Mouse (Mus musculus): ENCODE data around the gene D430042O09Rik. TPM values are rescaled to one million over a fixed set of nuclear protein-coding genes. Genes with fewer than 3 reads are reported as not detected.
A peak's percentile ranks its signal among the peaks of the same experiment; 100 is the strongest.

Gene D430042O09Rik
- polyA plus RNA-seq, 1 experiment from 2014 or later = 6.2 TPM

DNA sequence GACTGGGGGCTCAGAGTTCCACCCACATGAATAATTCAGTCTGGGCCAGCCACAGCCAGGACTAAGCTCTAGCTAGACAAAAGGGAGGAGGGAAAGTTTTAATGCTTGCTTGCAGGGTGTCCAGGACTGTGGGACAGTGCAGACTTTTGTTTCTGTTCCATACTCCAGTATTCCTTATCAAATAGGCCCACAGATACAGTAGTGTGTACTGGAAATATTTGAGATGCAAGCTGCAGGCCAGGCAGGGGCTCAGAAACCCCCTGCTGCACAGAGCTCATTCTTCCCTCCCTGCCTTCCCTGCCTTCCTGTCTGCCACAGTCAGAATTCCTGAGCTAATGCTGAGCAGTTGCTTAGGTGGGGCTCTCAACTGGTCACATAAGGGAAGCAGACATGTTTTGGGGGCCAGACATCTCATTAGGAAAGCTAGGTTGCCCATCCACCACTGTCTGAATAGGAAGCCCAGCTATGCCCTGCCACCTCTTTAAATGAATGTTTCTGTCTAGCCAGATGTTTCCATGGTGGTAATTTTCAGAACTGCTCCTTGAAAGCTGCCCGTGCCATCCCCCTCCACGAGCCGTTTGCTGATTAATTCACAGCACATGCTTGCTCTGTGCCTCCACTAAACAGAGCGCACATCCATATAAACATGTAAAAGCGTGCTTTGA is 130.5 kb downstream of the D430042O09Rik start:
- no peak overlapping the region for H3K4me2 ChIP-seq
- H3K9ac ChIP-seq = no peak overlapping the region
- no peak for ATAC-seq (replicated peaks; ENCODE audit: insufficient number of reproducible peaks, insufficient read depth, low FRiP score, low read depth)
- peak overlapping the region; percentile 48 for H3K27ac ChIP-seq
- H3K9me3 ChIP-seq (replicated peaks) = no peaks in the 10 kb centered on the region
- no peak overlapping the region for H3K4me3 ChIP-seq
- peaks cover 28% of the 10 kb centered on the region for H3K4me1 ChIP-seq (replicated peaks)
- H3K27me3 ChIP-seq = no peaks in the 10 kb centered on the region
- H3K36me3 ChIP-seq = no peaks in the 10 kb centered on the region
- WGBS = 54% methylated on average over 5 of the region's 5 CpGs

GRCm38 (mm10) chr7:125845611-125846010 is 137.9 kb downstream of the D430042O09Rik start:
- Histone ChIP-seq H3K36me3 (peaks cover 6% of the 10 kb centered on the region; the same call in 1 of the 2 replicates), H3K27me3 (no peaks in the 10 kb centered on the region), H3K9ac (no peak overlapping the region), H3K9me3 (replicated peaks) (no peaks in the 10 kb centered on the region), H3K27ac (no peak overlapping the region), H3K4me3 (no peak overlapping the region), H3K4me2 (no peak overlapping the region), H3K4me1 (replicated peaks) (peaks cover 31% of the 10 kb centered on the region)
- WGBS = 31% methylated on average over 1 of the region's 1 CpGs
- ATAC-seq (replicated peaks; ENCODE audit: insufficient number of reproducible peaks, insufficient read depth, low FRiP score, low read depth) = no peak

GRCm38 (mm10) chr7:125846866-125847527 is 139.3 kb downstream of the D430042O09Rik start:
- peaks cover 14% of the 10 kb centered on the region; the same call in 1 of the 2 replicates for H3K36me3 ChIP-seq
- WGBS = 41% methylated on average over 8 of the region's 8 CpGs
- no peak overlapping the region for H3K4me2 ChIP-seq
- peak overlapping the region; percentile 65 for H3K27ac ChIP-seq
- H3K9ac ChIP-seq = no peak overlapping the region; the same call in 1 of the 2 replicates
- no peak overlapping the region for H3K4me3 ChIP-seq
- H3K9me3 ChIP-seq (replicated peaks) = no peaks in the 10 kb centered on the region
- ATAC-seq (replicated peaks; ENCODE audit: insufficient number of reproducible peaks, insufficient read depth, low FRiP score, low read depth) = peak; percentile 81
- H3K4me1 ChIP-seq (replicated peaks) = peaks cover 33% of the 10 kb centered on the region
- H3K27me3 ChIP-seq = no peaks in the 10 kb centered on the region

- no peak overlapping the region; the same call in 1 of the 2 replicates for H3K9ac ChIP-seq
- peaks cover 14% of the 10 kb centered on the region; the same call in 1 of the 2 replicates for H3K36me3 ChIP-seq
- peaks cover 35% of the 10 kb centered on the region for H3K4me1 ChIP-seq (replicated peaks)
- ATAC-seq (replicated peaks; ENCODE audit: insufficient number of reproducible peaks, insufficient read depth, low FRiP score, low read depth) = no peak
- no peaks in the 10 kb centered on the region for H3K9me3 ChIP-seq (replicated peaks)
- no peak overlapping the region for H3K4me2 ChIP-seq
- H3K27me3 ChIP-seq = no peaks in the 10 kb centered on the region
- peak overlapping the region; percentile 65 for H3K27ac ChIP-seq
- 69% methylated on average over 2 of the region's 2 CpGs for WGBS
- no peak overlapping the region for H3K4me3 ChIP-seq
Observed at GRCm38 (mm10) chr7:125847528-125847866, 139.8 kb downstream of the D430042O09Rik start.

DNA sequence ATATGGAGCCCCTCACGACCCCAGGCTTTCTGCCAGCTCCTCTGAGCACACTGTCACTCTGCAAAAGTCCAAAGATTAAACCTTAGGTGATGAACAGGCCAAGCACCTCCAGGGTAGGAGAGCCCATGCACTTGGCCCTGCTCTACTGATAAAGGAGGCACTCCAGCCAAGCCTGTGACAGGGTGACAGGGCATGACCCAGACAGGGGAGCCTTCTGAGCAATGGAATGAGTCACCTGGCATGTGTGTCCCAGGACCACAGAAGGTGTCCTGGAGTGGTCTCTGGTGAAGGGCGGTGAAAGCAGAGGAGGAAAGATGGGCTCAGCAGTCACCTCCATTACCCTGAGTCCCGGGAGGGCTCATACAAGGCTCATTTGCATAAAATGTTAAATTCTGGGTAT is 151.9 kb downstream of the D430042O09Rik start:
- Histone ChIP-seq H3K4me3 (no peak overlapping the region), H3K4me1 (replicated peaks) (peaks cover 30% of the 10 kb centered on the region), H3K27ac (peak overlapping the region; percentile 46), H3K9ac (no peak overlapping the region), H3K36me3 (0 out of 2 replicates have a peak, but pooled peaks cover 2% of the 10 kb centered on the region), H3K4me2 (no peak overlapping the region), H3K27me3 (no peaks in the 10 kb centered on the region), H3K9me3 (replicated peaks) (no peaks in the 10 kb centered on the region)
- WGBS = 47% methylated on average over 3 of the region's 3 CpGs
- peak; percentile 30; the same call in 1 of the 2 replicates for ATAC-seq (replicated peaks; ENCODE audit: insufficient number of reproducible peaks, insufficient read depth, low FRiP score, low read depth)

DNA sequence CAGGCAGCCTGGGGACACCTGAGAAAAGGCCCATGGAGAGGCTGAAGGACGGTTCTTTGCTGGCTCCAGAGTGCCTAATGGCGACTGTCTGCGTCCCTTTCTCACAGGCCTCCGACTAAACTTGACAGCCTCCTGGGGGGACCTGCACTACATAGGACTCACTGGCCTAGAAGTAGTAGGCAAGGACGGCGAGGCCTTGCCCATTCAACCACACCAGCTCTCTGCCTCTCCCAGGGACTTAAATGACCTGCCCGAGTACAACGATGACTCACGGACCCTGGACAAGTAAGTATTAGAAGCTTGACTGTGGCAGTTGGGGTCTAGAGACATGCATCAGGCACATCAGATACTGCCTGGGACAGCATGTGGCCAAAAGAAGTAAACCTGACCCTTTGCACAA is 152.7 kb downstream of the D430042O09Rik start:
- Histone ChIP-seq H3K4me1 (replicated peaks) (peaks cover 30% of the 10 kb centered on the region), H3K36me3 (0 out of 2 replicates have a peak, but pooled peaks cover 2% of the 10 kb centered on the region), H3K4me3 (no peak overlapping the region), H3K9ac (no peak overlapping the region), H3K9me3 (replicated peaks) (no peaks in the 10 kb centered on the region), H3K27ac (peak overlapping the region; percentile 46), H3K4me2 (no peak overlapping the region), H3K27me3 (no peaks in the 10 kb centered on the region)
- no peak for ATAC-seq (replicated peaks; ENCODE audit: insufficient number of reproducible peaks, insufficient read depth, low FRiP score, low read depth)
- WGBS = 71% methylated on average over 9 of the region's 9 CpGs

GRCm38 (mm10) chr7:125864026-125864425 is 156.3 kb downstream of the D430042O09Rik start:
- H3K27me3 ChIP-seq = no peaks in the 10 kb centered on the region
- H3K4me3 ChIP-seq = no peak overlapping the region
- no peaks in the 10 kb centered on the region for H3K9me3 ChIP-seq (replicated peaks)
- 75% methylated on average over 1 of the region's 1 CpGs for WGBS
- 0 out of 2 replicates have a peak, but pooled peaks cover 3% of the 10 kb centered on the region for H3K36me3 ChIP-seq
- no peak overlapping the region for H3K27ac ChIP-seq
- no peak overlapping the region for H3K4me2 ChIP-seq
- no peak overlapping the region for H3K9ac ChIP-seq
- peaks cover 26% of the 10 kb centered on the region for H3K4me1 ChIP-seq (replicated peaks)
- ATAC-seq (replicated peaks; ENCODE audit: insufficient number of reproducible peaks, insufficient read depth, low FRiP score, low read depth) = no peak

GRCm38 (mm10) chr7:125865234-125865633 is 157.5 kb downstream of the D430042O09Rik start:
- WGBS = 65% methylated on average over 11 of the region's 11 CpGs
- Histone ChIP-seq H3K36me3 (0 out of 2 replicates have a peak, but pooled peaks cover 3% of the 10 kb centered on the region), H3K27me3 (no peaks in the 10 kb centered on the region), H3K27ac (no peak overlapping the region), H3K9ac (no peak overlapping the region), H3K9me3 (replicated peaks) (no peaks in the 10 kb centered on the region), H3K4me2 (no peak overlapping the region), H3K4me1 (replicated peaks) (peaks cover 14% of the 10 kb centered on the region), H3K4me3 (no peak overlapping the region)
- ATAC-seq (replicated peaks; ENCODE audit: insufficient number of reproducible peaks, insufficient read depth, low FRiP score, low read depth) = no peak

GRCm38 (mm10) chr7:125868570-125868969 is 160.9 kb downstream of the D430042O09Rik start:
- no peaks in the 10 kb centered on the region for H3K27me3 ChIP-seq
- no peak overlapping the region for H3K27ac ChIP-seq
- H3K36me3 ChIP-seq = 0 out of 2 replicates have a peak, but pooled peaks cover 3% of the 10 kb centered on the region
- no peak for ATAC-seq (replicated peaks; ENCODE audit: insufficient number of reproducible peaks, insufficient read depth, low FRiP score, low read depth)
- H3K9ac ChIP-seq = no peak overlapping the region
- no peaks in the 10 kb centered on the region for H3K9me3 ChIP-seq (replicated peaks)
- H3K4me1 ChIP-seq (replicated peaks) = peaks cover 15% of the 10 kb centered on the region
- 90% methylated on average over 3 of the region's 3 CpGs for WGBS
- H3K4me2 ChIP-seq = no peak overlapping the region
- no peak overlapping the region for H3K4me3 ChIP-seq

DNA sequence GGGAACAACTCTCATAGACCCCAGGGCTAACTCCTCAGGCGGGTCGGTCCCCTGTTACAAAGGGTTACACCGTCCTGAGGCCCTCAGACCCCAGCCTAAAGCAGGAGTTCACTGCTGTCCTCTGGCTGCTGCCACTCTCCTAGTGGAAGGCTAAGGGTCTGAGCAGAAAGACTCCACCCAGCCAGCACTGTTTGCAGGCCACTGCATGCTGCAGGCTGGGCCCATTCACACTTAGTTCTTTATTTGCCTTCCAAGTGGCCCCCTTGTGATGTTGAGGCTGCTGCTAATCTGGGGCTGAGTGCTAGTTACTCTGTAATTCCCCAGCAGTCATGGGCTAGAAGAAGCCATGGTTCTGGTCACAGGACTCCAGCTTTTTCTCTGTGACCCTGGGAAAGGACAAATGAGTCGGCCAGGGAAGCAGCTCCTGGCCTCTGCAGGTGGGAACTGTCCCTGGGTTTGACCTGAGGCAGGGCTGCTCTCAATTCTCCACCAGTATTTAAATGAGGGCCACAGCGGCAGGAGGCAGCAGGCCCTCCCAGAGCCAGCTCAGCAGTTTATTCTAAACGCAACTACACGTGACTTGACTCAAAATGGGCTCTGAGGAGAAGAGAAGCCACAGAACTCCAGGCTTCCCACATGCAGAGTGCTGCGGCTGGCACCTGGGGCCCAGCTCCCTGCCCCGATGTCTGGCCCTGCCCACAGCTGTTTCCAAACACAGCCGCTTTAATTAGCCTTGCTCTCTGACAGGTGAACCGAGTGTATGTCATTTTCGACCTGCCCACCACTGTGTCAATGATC is 163.9 kb downstream of the D430042O09Rik start:
- no peaks in the 10 kb centered on the region for H3K9me3 ChIP-seq (replicated peaks)
- no peak for ATAC-seq (replicated peaks; ENCODE audit: insufficient number of reproducible peaks, insufficient read depth, low FRiP score, low read depth)
- no peaks in the 10 kb centered on the region for H3K27me3 ChIP-seq
- H3K27ac ChIP-seq = peak overlapping the region; percentile 43
- 37% methylated on average over 12 of the region's 12 CpGs for WGBS
- H3K9ac ChIP-seq = no peak overlapping the region
- H3K4me1 ChIP-seq (replicated peaks) = peaks cover 38% of the 10 kb centered on the region
- 0 out of 2 replicates have a peak, but pooled peaks cover 3% of the 10 kb centered on the region for H3K36me3 ChIP-seq
- no peak overlapping the region for H3K4me2 ChIP-seq
- H3K4me3 ChIP-seq = no peak overlapping the region

- 0 out of 2 replicates have a peak, but pooled peaks cover 3% of the 10 kb centered on the region for H3K36me3 ChIP-seq
- H3K4me3 ChIP-seq = no peak overlapping the region
- peak overlapping the region; percentile 43; the same call in 1 of the 2 replicates for H3K27ac ChIP-seq
- no peaks in the 10 kb centered on the region for H3K9me3 ChIP-seq (replicated peaks)
- no peak overlapping the region for H3K9ac ChIP-seq
- H3K4me2 ChIP-seq = no peak overlapping the region
- H3K4me1 ChIP-seq (replicated peaks) = peaks cover 38% of the 10 kb centered on the region
- no peak for ATAC-seq (replicated peaks; ENCODE audit: insufficient number of reproducible peaks, insufficient read depth, low FRiP score, low read depth)
- WGBS = 65% methylated on average over 6 of the region's 6 CpGs
- no peaks in the 10 kb centered on the region for H3K27me3 ChIP-seq
Observed at GRCm38 (mm10) chr7:125872202-125872580, 164.5 kb downstream of the D430042O09Rik start.
